Mouse (Mus musculus) kidney, postnatal 14 days (tissue): ENCODE measurements around the gene Pik3r1.

Experiments
- DNase-seq: peaks from one replicate; pipeline ENCODE4 v3.0.0; 2022; ENCODE audit warnings: mixed read lengths

Pik3r1 gene

DNA sequence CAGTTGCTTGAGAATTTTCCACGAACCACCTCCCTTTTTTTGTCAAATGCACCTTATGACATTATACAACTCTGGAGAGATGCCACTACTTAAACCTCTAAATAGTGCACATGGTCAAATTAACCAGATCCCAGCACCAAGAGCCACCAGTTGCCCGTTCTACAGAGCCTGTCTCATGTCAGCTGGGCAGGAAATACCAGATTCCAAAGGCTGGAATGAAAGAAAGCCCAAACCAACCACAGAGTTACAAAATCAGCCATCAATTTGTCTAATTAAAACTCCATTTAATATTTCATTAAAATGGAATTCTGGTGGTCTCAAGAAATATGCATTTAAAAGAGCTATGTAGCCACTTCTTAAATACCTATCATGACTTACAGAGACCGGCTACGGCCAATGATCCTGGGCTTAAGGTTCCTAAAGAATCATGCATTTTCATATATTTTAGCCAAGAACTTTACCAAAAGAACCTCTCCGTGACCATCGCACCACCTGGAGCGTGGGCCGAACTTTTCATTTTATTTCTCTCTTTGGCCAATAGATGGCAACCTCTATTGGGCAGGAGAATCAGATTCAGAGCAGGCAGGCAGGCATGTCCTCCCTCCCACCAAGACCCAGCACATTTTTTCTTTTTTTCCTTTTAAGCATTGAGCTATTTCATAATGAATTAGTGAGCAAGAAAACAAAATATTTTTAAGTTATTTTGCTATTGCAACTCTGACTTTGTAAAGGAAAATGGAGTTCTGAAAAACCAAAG is 32.5 kb downstream of the Pik3r1 start:
- no peak for DNase-seq

DNA sequence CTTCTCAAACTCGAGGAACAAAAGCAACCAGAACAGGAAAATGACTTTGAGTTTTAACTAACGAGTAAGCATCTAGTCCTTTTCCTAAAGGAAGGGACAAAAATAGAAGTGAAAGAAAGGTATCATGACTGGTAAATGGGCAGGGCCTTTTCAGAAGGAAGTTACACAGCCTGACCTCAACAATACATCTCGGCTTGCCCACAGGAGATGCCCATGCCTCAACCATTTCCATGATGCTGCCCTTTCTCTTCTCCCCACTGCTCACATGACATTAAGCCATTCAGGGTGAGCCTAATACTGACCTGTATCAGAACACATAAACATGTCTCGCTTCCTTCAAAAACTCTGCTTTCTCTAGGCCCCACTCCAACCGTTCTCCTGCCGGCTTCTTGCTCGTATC is 33.8 kb downstream of the Pik3r1 start:
- DNase-seq = no peak

DNA sequence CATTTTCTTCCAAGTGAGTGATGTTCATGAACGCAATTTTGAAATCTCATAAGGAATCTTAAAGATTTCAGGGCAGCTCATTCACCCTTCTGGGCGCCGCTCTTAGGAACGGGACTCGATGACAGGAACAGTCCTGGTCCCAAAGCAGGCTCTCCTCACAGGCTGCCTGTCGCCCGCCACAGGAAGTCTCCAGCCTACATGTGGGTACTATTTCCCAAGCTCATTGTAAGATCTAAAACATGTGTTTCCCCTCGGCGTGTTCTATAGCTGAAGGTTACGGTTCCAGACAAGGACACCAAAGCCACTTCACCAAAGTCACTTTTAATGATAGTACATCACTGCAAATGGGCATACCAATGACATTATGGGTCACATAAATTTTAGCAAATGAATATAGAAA is 35.3 kb downstream of the Pik3r1 start:
- DNase-seq = no peak

DNA sequence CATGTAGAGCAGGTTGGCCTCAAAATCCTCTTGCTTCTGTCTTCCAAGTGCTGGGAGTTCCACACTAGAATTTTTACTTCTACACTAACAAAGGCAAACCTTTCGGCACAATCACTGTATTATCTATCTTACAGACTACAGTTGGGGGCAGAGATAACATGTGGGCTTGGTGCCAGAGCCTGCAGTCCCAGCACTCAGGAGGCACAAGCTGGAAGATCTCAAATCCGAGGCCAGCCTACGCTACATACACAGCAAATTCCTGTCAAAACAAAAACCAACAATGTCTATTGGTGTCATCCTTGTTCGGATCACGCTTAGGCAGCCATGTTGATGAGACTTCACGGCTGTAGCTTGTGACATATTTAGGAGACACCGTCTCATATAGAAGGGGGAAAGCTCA is 36.2 kb downstream of the Pik3r1 start:
- DNase-seq = no peak

GRCm38 (mm10) chr13:101730351-101730750 is 37.7 kb downstream of the Pik3r1 start:
- no peak for DNase-seq

DNA sequence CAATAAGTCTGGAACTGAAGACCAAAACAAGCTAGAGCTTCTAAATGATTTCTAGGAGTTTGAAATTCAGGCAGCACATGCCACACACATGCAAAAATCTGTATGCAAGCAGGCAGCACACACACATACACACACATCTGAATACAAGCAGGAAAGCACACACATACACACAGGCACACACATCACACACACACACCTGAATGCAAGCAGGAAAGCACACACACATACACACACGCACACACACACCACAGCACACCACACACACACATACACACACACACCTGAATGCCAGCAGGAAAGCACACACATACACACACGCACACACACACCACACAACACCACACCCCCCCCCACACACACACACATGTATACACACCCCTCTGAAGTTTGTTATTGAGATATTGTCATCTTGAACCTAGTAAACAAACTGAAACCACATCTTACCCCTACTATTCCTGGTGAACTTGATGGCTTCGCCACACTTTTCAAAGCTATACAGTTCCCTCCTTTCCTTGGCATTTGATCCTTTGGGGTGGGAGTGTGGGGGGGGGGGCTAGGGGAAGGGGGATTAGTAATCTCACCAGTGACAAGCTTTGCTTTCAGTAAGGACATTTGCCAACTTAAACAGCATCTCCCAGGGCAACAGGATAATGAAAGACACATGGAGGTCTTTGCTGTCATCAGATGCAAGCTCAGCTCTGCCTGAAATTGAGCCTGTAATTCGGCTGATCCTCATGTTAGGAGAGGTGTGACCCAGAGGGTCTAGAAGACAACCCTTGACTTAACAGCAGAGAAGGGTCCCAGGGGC is 38.6 kb downstream of the Pik3r1 start:
- no peak for DNase-seq

GRCm38 (mm10) chr13:101728816-101729215 is 39.2 kb downstream of the Pik3r1 start:
- DNase-seq = peak; percentile 65

DNA sequence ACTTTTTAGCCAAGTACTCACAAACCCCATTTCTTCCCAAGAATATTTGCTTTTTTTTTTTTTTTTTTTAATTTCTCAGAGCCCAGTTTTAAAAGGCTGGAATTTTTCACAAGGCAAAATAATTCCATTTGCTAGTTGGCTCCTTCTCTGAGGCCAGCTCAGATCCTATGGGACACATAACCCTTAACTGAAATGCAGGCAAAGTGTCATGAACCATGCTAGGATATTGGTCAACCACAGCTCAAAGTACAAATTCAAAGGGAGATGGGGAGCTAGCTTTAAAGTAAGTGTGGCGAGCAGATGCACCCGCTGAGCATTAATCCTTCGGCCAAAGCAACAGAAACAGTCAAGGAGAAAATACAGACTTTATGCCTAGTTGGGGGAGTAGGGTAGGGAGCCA is 39.7 kb downstream of the Pik3r1 start:
- DNase-seq = no peak

- no peak for DNase-seq
These were observed 40.2 kb downstream of the Pik3r1 start for GRCm38 (mm10) chr13:101727837-101728236.

- DNase-seq = no peak
These were observed 41.1 kb downstream of the Pik3r1 start for GRCm38 (mm10) chr13:101726922-101727321.

DNA sequence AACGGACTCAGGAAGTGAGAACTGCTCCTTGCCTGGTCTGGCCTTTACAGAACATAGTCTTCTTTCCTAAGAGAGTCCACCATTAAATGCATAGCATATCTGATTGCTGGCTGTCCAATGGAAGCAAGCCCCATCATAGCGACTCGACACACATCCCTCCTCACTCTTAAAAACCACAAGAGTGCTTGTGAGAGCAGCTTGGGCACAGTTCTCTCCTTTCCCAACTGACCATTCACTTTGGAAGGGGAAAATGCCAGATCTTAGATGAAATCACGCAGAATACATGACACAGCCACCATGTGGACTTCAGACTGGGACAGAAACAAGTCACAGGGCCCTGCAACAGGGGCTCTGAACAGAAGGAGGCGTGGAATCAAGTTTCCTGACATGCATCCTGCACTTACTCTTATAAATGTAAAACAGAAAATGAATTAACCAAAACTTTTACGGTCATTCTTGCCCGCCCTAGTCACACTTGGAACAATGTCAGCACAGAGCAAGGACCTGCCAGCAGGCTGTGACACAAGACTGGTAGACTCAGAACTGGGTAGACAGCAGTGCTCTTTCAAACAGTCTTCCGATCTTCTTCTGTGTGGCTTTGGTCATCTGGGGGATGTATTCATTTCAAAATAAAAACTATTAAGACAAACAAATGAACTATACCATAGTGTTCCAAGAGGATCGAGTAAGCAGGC is 46.0 kb downstream of the Pik3r1 start:
- no peak for DNase-seq

DNA sequence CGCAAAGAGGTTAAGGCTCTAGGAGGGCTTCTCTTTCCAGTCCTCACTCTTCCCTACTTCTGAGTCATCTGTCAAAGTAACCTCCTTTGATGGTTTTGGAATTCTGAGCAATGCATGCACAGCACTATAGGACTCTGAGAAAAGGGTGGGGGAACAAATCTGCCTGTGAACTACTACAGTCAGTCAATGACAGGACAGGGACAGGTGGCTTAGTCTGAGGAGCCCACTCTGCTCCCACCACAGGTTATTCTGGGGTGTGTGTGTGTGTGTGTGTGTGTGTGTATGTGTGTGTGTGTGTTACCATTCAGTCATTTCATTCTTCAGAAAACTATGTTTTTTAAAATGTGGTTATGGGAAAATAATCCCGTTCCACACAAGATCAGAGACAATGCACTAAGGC is 46.9 kb downstream of the Pik3r1 start:
- no peak for DNase-seq

GRCm38 (mm10) chr13:101719312-101719870 is 48.6 kb downstream of the Pik3r1 start:
- peak; percentile 86 for DNase-seq

- DNase-seq = no peak
These were observed 49.3 kb downstream of the Pik3r1 start for GRCm38 (mm10) chr13:101718744-101719143.

DNA sequence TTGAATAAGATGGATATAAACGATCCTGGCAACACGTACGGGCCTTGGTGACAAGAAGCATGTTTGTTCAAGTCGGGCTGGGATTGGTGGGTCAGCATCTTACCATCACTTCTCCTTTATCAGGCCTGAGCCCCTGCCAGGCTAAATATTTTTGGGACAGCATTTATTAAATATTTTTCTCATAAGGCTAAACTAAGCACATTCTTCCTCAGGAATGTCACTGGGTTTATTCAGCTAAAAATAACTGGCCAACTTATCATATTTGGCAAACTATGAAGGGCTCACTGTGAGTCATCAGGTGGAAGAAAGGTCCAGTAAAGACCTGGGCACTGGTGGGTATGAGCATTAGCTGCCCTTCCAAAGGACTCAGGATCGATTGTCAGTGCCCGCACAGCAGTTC is 50.2 kb downstream of the Pik3r1 start:
- DNase-seq = peak; percentile 47

GRCm38 (mm10) chr13:101713429-101714088 is 54.5 kb downstream of the Pik3r1 start:
- DNase-seq = no peak

- DNase-seq = no peak
These were observed 55.1 kb downstream of the Pik3r1 start for GRCm38 (mm10) chr13:101712720-101713428.

GRCm38 (mm10) chr13:101712099-101712498 is 55.9 kb downstream of the Pik3r1 start:
- DNase-seq = no peak

- DNase-seq = no peak
These were observed 56.7 kb downstream of the Pik3r1 start for GRCm38 (mm10) chr13:101711301-101711700.

- DNase-seq = no peak
These were observed 58.2 kb downstream of the Pik3r1 start for GRCm38 (mm10) chr13:101709788-101710187.

GRCm38 (mm10) chr13:101707226-101707625 is 60.8 kb downstream of the Pik3r1 start:
- DNase-seq = no peak

DNA sequence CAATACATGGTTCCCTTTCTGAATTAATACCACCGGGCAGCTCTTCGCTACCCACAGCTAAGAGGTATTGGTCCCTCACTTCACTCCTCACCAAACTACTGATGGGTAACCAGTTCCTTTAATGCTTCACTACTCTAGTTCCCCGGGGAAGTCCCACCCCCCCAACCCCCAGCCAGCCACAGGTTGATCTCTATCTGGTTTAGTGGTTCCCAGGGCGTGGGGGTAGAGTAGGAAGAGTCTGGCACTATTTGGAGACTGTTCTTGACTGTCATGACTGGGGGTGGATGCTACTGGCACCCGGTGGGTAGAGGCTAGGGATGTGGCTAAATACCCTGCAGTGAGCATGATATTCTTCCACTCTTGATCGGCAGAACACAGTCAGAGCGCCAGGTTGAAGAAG is 61.6 kb downstream of the Pik3r1 start:
- no peak for DNase-seq
